Mouse (Mus musculus) bone marrow macrophage, adult 2 months (primary cell): ENCODE measurements around the gene Zbtb16. TPM values are rescaled to one million over a fixed set of nuclear protein-coding genes. Genes with fewer than 3 reads are reported as not detected.

ENCODE experiments used
- H3K27ac ChIP-seq: 2 replicates; pipeline ENCODE4 v1.5.1; 2012; ENCODE audit warnings: low read depth, low read length; ENCODE audit not compliant: insufficient read depth
- H3K4me1 ChIP-seq: 2 replicates; pipeline ENCODE4 v1.6.1; 2012; ENCODE audit warnings: low read length; ENCODE audit not compliant: control insufficient read depth, insufficient read depth
- H3K4me3 ChIP-seq: 2 replicates; pipeline ENCODE4 v1.5.1; 2012; ENCODE audit warnings: mild to moderate bottlenecking, low read length, moderate library complexity; ENCODE audit not compliant: insufficient read depth
- CTCF ChIP-seq: IDR thresholded peaks from 2 replicates; pipeline ENCODE4 v1.5.1; 2012; ENCODE audit warnings: low read depth, mild to moderate bottlenecking, low read length, moderate library complexity
- POLR2A ChIP-seq: IDR thresholded peaks from 2 replicates; pipeline ENCODE4 v1.6.1; 2012; ENCODE audit warnings: mild to moderate bottlenecking, low read depth, low read length, borderline replicate concordance
- polyA plus RNA-seq: library from polyadenylated mRNA; stranded (reverse); fragments of >200 nt; gene quantifications from 2 replicates; pipeline ENCODE4 v1.2.4, GENCODE M21; 2012; ENCODE audit not compliant: missing spikeins, insufficient read depth, insufficient read length

Gene Zbtb16
- polyA plus RNA-seq, 1 experiment = 2.9 TPM

- H3K4me3 ChIP-seq = no peak overlapping the region
- no peak for TF ChIP-seq CTCF
- no peak for TF ChIP-seq POLR2A
- no peaks in the 10 kb centered on the region for H3K4me1 ChIP-seq
- H3K27ac ChIP-seq = no peak overlapping the region
These were observed 197.7 kb downstream of the Zbtb16 start for GRCm38 (mm10) chr9:48638176-48638803.

GRCm38 (mm10) chr9:48637161-48637560, 198.9 kb downstream of the Zbtb16 start:
- no peak for TF ChIP-seq CTCF
- TF ChIP-seq POLR2A = no peak
- no peak overlapping the region for H3K27ac ChIP-seq
- H3K4me1 ChIP-seq = no peaks in the 10 kb centered on the region
- no peak overlapping the region for H3K4me3 ChIP-seq

DNA sequence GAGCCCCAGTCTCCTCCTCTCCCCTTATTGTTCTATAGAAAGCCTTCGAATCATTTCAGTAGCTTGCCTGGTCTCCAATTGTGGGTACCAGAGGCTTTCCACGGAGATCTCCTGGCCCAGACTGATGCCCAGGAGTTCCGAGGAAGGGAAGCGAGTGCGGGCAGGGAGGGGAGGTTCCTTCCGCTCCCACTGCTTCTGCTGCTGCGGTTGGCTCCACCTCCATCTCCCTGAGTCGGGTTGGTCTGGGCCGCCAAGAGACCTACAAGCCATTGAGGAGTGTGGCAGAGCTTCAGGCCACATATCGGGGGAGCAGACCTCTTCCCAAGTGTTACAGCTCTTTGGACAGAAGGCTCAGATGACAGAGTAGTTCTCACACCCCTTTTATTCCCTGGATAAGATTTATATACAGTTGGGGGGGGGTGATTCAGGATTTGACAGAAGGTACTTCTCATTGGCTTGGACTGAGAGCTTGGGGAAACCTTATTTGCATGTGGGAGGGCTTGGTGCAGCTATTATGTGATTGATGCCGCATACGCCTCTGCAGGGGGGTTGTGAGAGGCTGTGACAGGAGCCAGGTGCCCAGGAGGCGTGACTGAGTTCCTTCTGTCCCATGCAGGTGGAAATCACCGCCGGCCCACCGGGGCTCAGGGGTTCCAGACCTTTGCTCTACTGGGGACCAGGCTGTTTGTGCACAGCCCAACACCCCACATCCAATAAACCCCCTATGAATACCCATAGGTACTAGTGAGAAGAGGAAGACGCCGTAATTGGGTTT, 200.3 kb downstream of the Zbtb16 start:
- TF ChIP-seq POLR2A (no peak), CTCF (no peak)
- no peak overlapping the region for H3K4me3 ChIP-seq
- no peak overlapping the region for H3K27ac ChIP-seq
- H3K4me1 ChIP-seq = no peaks in the 10 kb centered on the region

DNA sequence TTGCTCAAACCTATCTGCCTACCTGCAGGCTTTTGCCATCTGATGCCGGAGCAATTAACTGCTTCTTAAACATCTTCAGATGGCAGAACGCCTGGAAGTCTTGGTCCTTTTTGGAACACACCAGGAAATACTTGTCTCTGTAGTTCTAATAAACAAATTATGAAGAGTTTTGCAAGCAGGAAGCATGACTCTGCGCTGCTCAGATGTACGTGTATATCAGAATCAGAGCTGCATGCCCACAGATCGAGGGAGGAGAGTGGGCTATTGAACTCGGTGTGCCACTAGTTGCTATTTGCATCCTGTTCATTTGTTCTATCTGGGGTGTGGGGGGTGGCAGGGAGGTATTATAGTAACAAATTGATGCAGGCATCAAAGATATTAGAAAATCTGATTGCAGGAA, 202.9 kb downstream of the Zbtb16 start:
- H3K4me1 ChIP-seq = no peaks in the 10 kb centered on the region

GRCm38 (mm10) chr9:48619268-48619667, 216.8 kb downstream of the Zbtb16 start:
- TF ChIP-seq CTCF = no peak
- no peak for TF ChIP-seq POLR2A

More for the DNA sequence above, 202.9 kb downstream of the Zbtb16 start:
- TF ChIP-seq POLR2A (no peak), CTCF (no peak)
- Histone ChIP-seq H3K27ac (no peak overlapping the region), H3K4me3 (no peak overlapping the region)

GRCm38 (mm10) chr9:48618589-48618988, 217.4 kb downstream of the Zbtb16 start:
- Histone ChIP-seq H3K27ac (no peak overlapping the region), H3K4me3 (no peak overlapping the region), H3K4me1 (no peaks in the 10 kb centered on the region)
- TF ChIP-seq CTCF (peak; percentile 85), POLR2A (no peak)

More at GRCm38 (mm10) chr9:48619268-48619667, 216.8 kb downstream of the Zbtb16 start:
- no peak overlapping the region for H3K27ac ChIP-seq
- no peaks in the 10 kb centered on the region for H3K4me1 ChIP-seq
- H3K4me3 ChIP-seq = no peak overlapping the region

- Histone ChIP-seq H3K27ac (no peak overlapping the region), H3K4me1 (no peaks in the 10 kb centered on the region), H3K4me3 (no peak overlapping the region)
- TF ChIP-seq POLR2A (no peak), CTCF (no peak)
These were observed 217.9 kb downstream of the Zbtb16 start for GRCm38 (mm10) chr9:48618111-48618510.

DNA sequence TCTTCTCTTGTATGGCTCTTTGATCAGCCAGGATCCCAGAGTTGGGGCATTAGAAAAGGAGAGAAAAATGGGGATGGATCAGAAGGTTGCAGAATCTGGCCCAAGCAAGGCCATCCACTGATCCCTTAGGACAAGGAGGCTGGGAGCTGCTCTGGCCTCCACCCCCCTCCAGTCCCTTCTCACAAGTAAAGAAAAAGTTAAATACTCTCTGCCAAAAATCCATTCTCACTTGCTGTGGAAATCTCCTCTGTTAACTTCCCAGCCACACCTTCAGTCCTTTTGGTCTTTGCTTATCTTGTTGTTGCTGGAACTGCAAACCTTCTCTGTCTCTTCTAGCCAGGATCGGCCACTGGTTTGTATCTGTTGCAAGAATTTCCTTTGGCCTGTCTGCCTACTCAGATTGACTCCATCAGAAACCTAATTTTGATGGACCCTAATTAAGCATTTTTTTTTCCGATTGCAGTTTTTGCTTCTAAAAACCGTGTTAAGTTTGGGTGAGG, 218.5 kb downstream of the Zbtb16 start:
- no peak overlapping the region for H3K4me3 ChIP-seq
- H3K27ac ChIP-seq = no peak overlapping the region
- TF ChIP-seq CTCF (no peak), POLR2A (no peak)
- no peaks in the 10 kb centered on the region for H3K4me1 ChIP-seq

- no peaks in the 10 kb centered on the region for H3K4me1 ChIP-seq
- TF ChIP-seq POLR2A (no peak), CTCF (no peak)
- H3K27ac ChIP-seq = no peak overlapping the region
- no peak overlapping the region for H3K4me3 ChIP-seq
These were observed 222.8 kb downstream of the Zbtb16 start for GRCm38 (mm10) chr9:48613221-48613620.

GRCm38 (mm10) chr9:48612542-48612941, 223.5 kb downstream of the Zbtb16 start:
- Histone ChIP-seq H3K27ac (no peak overlapping the region), H3K4me3 (no peak overlapping the region), H3K4me1 (no peaks in the 10 kb centered on the region)
- TF ChIP-seq POLR2A (no peak), CTCF (no peak)
